ENCODE assay signal across 8 mouse cellular contexts in the genomic region with DNA sequence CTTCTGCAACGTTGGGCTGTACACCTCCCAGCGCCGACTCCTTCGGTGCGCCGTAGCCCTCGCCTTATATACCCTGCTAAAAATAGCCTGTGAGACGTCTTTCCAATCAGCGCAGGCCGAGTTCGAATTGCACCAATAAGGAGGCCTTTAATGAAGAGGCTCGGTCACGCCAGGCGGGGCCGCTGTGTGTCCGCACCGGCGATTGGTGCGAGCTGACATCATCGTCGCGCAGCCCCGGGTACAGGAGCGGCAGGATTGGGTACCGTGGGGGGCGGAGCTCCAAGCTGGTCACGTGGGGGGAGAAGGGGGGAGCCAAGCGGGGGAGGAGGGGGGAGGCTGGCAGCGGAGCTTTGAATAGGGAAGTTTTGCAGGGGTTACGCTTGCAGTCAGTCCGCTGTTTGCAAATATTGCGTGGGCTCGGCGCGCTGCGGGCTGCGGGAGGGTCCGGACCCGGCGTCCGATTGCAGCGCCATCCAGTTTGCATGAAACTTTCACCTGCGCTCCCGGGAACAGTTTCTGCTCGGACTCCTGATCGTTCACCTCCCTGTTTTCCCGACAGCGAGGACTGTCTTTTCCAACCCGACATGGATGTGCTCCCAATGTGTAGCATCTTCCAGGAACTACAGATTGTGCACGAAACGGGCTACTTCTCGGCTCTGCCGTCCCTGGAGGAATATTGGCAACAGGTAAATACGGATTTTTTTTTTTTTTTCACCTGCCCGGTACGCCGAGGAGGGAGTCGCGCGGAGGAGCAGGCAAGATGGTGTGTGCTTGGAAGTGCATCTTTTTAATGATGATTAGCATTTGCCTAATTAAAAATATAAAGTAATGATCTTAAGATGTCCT. TPM values are rescaled to one million over a fixed set of nuclear protein-coding genes. Genes with fewer than 3 reads are reported as not detected.
A peak's percentile ranks its signal among the peaks of the same experiment; 100 is the strongest.
DNase-seq lines count a peak whose midpoint lies in the region; ATAC-seq lines count a peak whose summit lies in the region.

A gene (plus strand): TSS at position 326 of the 846 bp plus-strand sequence.

- intact Hi-C loops in gastrocnemius, postnatal 14 days (cut with DNase I; ENCODE audit: low total_unique reads), result no loop called here
- intact Hi-C loops in left cerebral cortex, postnatal 10 days (cut with DNase I), result loop anchor here (5.0 to 10.0 kb wide), 5 partner anchors 134 to 1194 kb away; no protein-coding TSS in a partner anchor

- peak; percentile 79 for ATAC-seq in inflammation-experienced regulatory T-cells, adult 6 months
- ATAC-seq in megakaryocyte-erythroid progenitor cell, adult 5-6 weeks (replicated peaks; ENCODE audit: low FRiP score, low TSS enrichment, poor library complexity, severe bottlenecking), result peak; percentile 91

- peak; percentile 100 for DNase-seq in adrenal gland, adult (ENCODE audit: inconsistent age in 2 of 2, low spot score in 1 of 2)
- DNase-seq in embryo, embryonic 10.5 days (ENCODE audit: low spot score), result peak; percentile 99
- DNase-seq in gastrocnemius, postnatal 14 days, result peak; percentile 100
- DNase-seq in left cerebral cortex, postnatal 10 days (ENCODE audit: extremely low spot score in 1 of 2, low spot score in 2 of 2), result peak; percentile 100
- peak; percentile 100 for DNase-seq in right cerebral cortex, postnatal 25 days
- DNase-seq in urinary bladder, postnatal 4 days (ENCODE audit: low spot score in 2 of 2), result peak; percentile 99 to 100

RNA-seq across cellular contexts. Expression of the gene that starts here (rescaled TPM):
- 10 to 100 TPM; 21.8 to 32.9 TPM for total RNA-seq in gastrocnemius, postnatal 14 days (2021)
- 100 to 1,000 TPM; 120 to 191 (median 184) TPM for polyA plus RNA-seq in inflammation-experienced regulatory T-cells, adult 6 months (2017; shearing (Covaris generic))
- total RNA-seq in left cerebral cortex, postnatal 10 days (2021), result 10 to 100 TPM; 71.1 to 82.5 TPM
- 4.3 and 10.6 TPM in 2 replicates for total RNA-seq in megakaryocyte-erythroid progenitor cell, adult 5-6 weeks (2014; fragmentation: Nextera tagmentation)
- 79.0 and 116 TPM in 2 replicates for total RNA-seq in megakaryocyte-erythroid progenitor cell, adult 5-6 weeks (2017)

Comparison
In these comparisons a context has a peak if more than half of its experiments do, and no peak if none do; other contexts are left out.
1. Peak in every context shown above with its lines: DNase-seq and ATAC-seq.